Mouse (Mus musculus) small intestine, adult 2 months (tissue): ENCODE data around the gene Thap3.

ENCODE experiments used
- CTCF ChIP-seq: fragments of 200-500 bp; IDR thresholded peaks from 2 replicates; pipeline ENCODE4 v1.5.1; 2012; ENCODE audit warnings: low read depth, mild to moderate bottlenecking, control low read depth, inconsistent platforms, low read length, moderate library complexity, mixed read lengths; ENCODE audit not compliant: insufficient replicate concordance, insufficient read length; ENCODE audit errors: extremely low read depth
- POLR2A ChIP-seq: fragments of 200-500 bp; IDR thresholded peaks from 2 replicates; pipeline ENCODE4 v1.6.1; 2012; ENCODE audit warnings: low read depth, mild to moderate bottlenecking, control low read depth, inconsistent platforms, low read length, moderate library complexity

DNA sequence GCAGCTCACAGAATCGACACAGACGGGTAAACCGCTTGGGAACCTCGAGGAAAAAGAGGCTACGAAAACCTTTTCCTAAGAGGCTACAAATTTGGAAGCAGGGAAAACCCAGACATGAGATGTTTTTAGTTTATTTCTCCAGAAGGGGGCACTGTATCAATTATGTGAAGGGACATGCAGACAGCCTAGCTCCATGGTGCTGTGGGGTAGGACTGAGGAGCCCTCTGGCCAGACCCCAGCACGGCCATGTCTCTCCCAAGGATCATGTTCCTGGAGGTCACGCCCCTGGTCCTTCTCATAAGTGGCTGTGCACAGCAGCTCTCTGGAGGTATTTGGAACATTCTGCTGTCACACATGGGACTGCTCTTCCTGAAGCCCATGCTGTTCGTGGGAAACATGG, 8.1 kb downstream of the Thap3 start:
- TF ChIP-seq POLR2A: no peak
- peak; percentile 40; the same call in 1 of the 2 replicates for TF ChIP-seq CTCF
